Mouse (Mus musculus) thymus, adult 2 months (tissue): ENCODE data around the gene Dnm3.

Experiments used
- CTCF ChIP-seq: fragments of 200-500 bp; IDR thresholded peaks from 2 replicates; pipeline ENCODE4 v1.5.1; 2012; ENCODE audit warnings: mild to moderate bottlenecking, control low read depth, low read length, moderate library complexity, borderline replicate concordance; ENCODE audit not compliant: control insufficient read depth, poor library complexity, insufficient read depth; ENCODE audit errors: extremely low read depth
- POLR2A ChIP-seq: fragments of 200-500 bp; IDR thresholded peaks from 2 replicates; pipeline ENCODE4 v1.6.1; 2012; ENCODE audit warnings: mild to moderate bottlenecking, low read length, control low read depth, moderate library complexity; ENCODE audit not compliant: control insufficient read depth, poor library complexity, insufficient read depth; ENCODE audit errors: extremely low read depth

GRCm38 (mm10) chr1:162183438-162183837 is 294.4 kb downstream of the Dnm3 start:
- TF ChIP-seq POLR2A (no peak), CTCF (no peak)
